Mouse (Mus musculus) cerebellum, postnatal 25 days (tissue): ENCODE measurements at regions not wholly inside any gene's neighbourhood (a gene's known extent, or its start where the extent isn't known, plus 50 kb on each side); places are given as distances from the start of the nearest gene placed in this dataset.

Experiments
- DNase-seq, 2 experiments: peaks; one replicate each; pipeline ENCODE4 v3.0.0; 2021; ENCODE audit warnings: mixed read lengths in 2 of 2

GRCm38 (mm10) chr9:67610696-67611095, 51.2 kb upstream of the Tln2 start:
- DNase-seq, result no peak

- no peak for DNase-seq
Observed at GRCm38 (mm10) chr9:67611676-67612075, 52.2 kb upstream of the Tln2 start.

- DNase-seq, result no peak
Observed at GRCm38 (mm10) chr9:67612101-67612500, 52.6 kb upstream of the Tln2 start.

GRCm38 (mm10) chr9:67614068-67614727, 54.7 kb upstream of the Tln2 start:
- no peak for DNase-seq

GRCm38 (mm10) chr9:67616207-67616606, 56.7 kb upstream of the Tln2 start:
- no peak for DNase-seq

GRCm38 (mm10) chr9:67617341-67618217, 58.1 kb upstream of the Tln2 start:
- peak; percentile 43 to 60 for DNase-seq

- no peak for DNase-seq
Observed at GRCm38 (mm10) chr9:67620945-67621344, 61.4 kb upstream of the Tln2 start.

GRCm38 (mm10) chr9:67627196-67627595, 67.7 kb upstream of the Tln2 start:
- DNase-seq, result no peak

- DNase-seq, result no peak
Observed at GRCm38 (mm10) chr9:67629624-67630023, 70.1 kb upstream of the Tln2 start.

GRCm38 (mm10) chr9:67630173-67630572, 70.7 kb upstream of the Tln2 start:
- no peak for DNase-seq

- DNase-seq, result no peak
Observed at GRCm38 (mm10) chr9:67631741-67632243, 72.3 kb upstream of the Tln2 start.

GRCm38 (mm10) chr9:67632521-67633025, 73.1 kb upstream of the Tln2 start:
- DNase-seq, result peak; percentile 38 to 52

- peak; percentile 57 to 58 for DNase-seq
Observed at GRCm38 (mm10) chr9:67633026-67633741, 73.7 kb upstream of the Tln2 start.

GRCm38 (mm10) chr9:67633761-67634441, 74.4 kb upstream of the Tln2 start:
- DNase-seq, result peak; percentile 84 to 87

- DNase-seq, result no peak
Observed at GRCm38 (mm10) chr9:67646820-67647219, 87.3 kb upstream of the Tln2 start.

GRCm38 (mm10) chr9:67664773-67665172, 94.5 kb upstream of the C2cd4b start:
- no peak for DNase-seq

GRCm38 (mm10) chr9:67670261-67671020, 88.8 kb upstream of the C2cd4b start:
- no peak for DNase-seq

GRCm38 (mm10) chr9:67676906-67677305, 82.3 kb upstream of the C2cd4b start:
- DNase-seq, result no peak

- DNase-seq, result peak; percentile 59 to 74
Observed at GRCm38 (mm10) chr9:67683367-67683766, 75.9 kb upstream of the C2cd4b start.

GRCm38 (mm10) chr9:67692396-67692795, 66.8 kb upstream of the C2cd4b start:
- DNase-seq, result no peak

- DNase-seq, result peak in 1 of 2 experiments; percentile 12
Observed at GRCm38 (mm10) chr9:67693716-67694115, 65.5 kb upstream of the C2cd4b start.

GRCm38 (mm10) chr9:67698796-67699195, 60.4 kb upstream of the C2cd4b start:
- DNase-seq, result no peak
